Mouse (Mus musculus): Measurements from ENCODE around the gene Slc4a5.

Slc4a5 gene

DNA sequence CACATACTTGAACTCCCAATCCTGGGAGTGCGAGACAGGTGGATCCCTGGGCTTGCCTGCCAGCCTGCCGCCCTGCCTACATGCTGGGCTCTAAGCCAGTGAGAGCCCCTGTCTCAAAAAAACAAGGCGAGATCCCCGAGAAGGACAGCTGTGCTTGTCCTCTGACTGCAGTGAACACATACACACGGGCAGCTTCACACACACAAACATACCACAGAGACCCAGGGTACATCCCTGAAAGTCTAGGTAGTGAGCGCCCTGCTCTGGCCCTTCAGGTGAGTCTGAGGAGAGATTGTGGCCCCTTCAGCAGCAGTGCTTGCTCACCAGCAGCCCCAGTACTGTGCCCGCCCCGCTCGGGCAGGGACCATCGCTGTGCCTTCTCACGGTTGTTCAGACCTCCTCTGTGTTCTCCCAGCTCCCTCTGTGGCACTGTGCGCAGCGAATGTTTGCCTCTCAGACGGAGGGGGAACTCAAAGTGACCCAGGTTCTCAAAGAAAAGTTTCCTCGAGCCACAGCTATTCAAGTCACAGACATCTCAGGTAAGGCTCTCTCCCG is 131.3 kb downstream of the Slc4a5 start:
- no peak for DNase-seq (ENCODE audit: low spot score in 2 of 2)

GRCm38 (mm10) chr6:83351490-83352160 is 132.0 kb downstream of the Slc4a5 start:
- no peak for DNase-seq (ENCODE audit: low spot score in 2 of 2)

GRCm38 (mm10) chr6:83352666-83353410 is 133.2 kb downstream of the Slc4a5 start:
- DNase-seq (ENCODE audit: low spot score in 2 of 2) = no peak
